Mouse (Mus musculus) cortical plate, adult 2 months (tissue): Measurements from ENCODE around the gene Tmem121.

ENCODE experiments used
- CTCF ChIP-seq: fragments of 200-500 bp; IDR thresholded peaks from 2 replicates; pipeline ENCODE4 v1.5.1; 2011; ENCODE audit warnings: mild to moderate bottlenecking, control low read depth, low read length; ENCODE audit not compliant: insufficient read depth; ENCODE audit errors: extremely low read depth
- POLR2A ChIP-seq: fragments of 200-500 bp; IDR thresholded peaks from 2 replicates; pipeline ENCODE4 v1.6.1; 2011; ENCODE audit warnings: mild to moderate bottlenecking, low read length, control low read depth; ENCODE audit not compliant: insufficient read depth; ENCODE audit errors: extremely low read depth

- TF ChIP-seq CTCF = no peak
- no peak for TF ChIP-seq POLR2A
Observed at GRCm38 (mm10) chr12:113163561-113164006, 22.1 kb upstream of the Tmem121 start.
